Mouse (Mus musculus) forebrain, embryonic 11.5 days (tissue): Measurements from ENCODE around the gene Cwc22. TPM values are rescaled to one million over a fixed set of nuclear protein-coding genes. Genes with fewer than 3 reads are reported as not detected.

Source experiments
- ATAC-seq: fragments of 200-750 bp; cut with Nextera tagmentation; replicated peaks from 2 replicates; pipeline ENCODE4 v1.8.0; 2017; ENCODE audit warnings: moderate TSS enrichment; ENCODE audit not compliant: low FRiP score
- DNase-seq: peaks from one replicate; pipeline ENCODE4 v3.0.0-alpha.2; 2017; ENCODE audit warnings: low spot score
- H3K27ac ChIP-seq: fragments of 300-500 bp; sonication (generic); 2 replicates; pipeline ENCODE4 v1.5.1; 2014; ENCODE audit warnings: low read depth, low read length
- H3K27me3 ChIP-seq: fragments of 300-500 bp; sonication (generic); 2 replicates; pipeline ENCODE4 v1.6.1; 2014; ENCODE audit warnings: mild to moderate bottlenecking, low read length, mixed read lengths; ENCODE audit not compliant: control insufficient read depth, insufficient read depth
- H3K36me3 ChIP-seq: fragments of 300-500 bp; sonication (generic); 2 replicates; pipeline ENCODE4 v1.6.1; 2014; ENCODE audit warnings: mild to moderate bottlenecking, low read length, moderate library complexity, mixed read lengths; ENCODE audit not compliant: control insufficient read depth, insufficient read depth
- H3K4me1 ChIP-seq: fragments of 300-500 bp; sonication (generic); replicated peaks from 2 replicates; pipeline ENCODE4 v1.6.1; 2014; ENCODE audit warnings: low read length, mixed read lengths; ENCODE audit not compliant: control insufficient read depth, insufficient read depth
- H3K4me2 ChIP-seq: fragments of 300-500 bp; sonication (generic); 2 replicates; pipeline ENCODE4 v1.6.1; 2014; ENCODE audit warnings: low read depth, mild to moderate bottlenecking, low read length, moderate library complexity, mixed read lengths; ENCODE audit not compliant: severe bottlenecking
- H3K4me3 ChIP-seq: fragments of 300-500 bp; sonication (generic); 2 replicates; pipeline ENCODE4 v1.5.1; 2014; ENCODE audit warnings: low read depth, low read length
- H3K9ac ChIP-seq: fragments of 300-500 bp; sonication (generic); 2 replicates; pipeline ENCODE4 v1.6.1; 2014; ENCODE audit warnings: low read length
- H3K9me3 ChIP-seq: fragments of 300-500 bp; sonication (generic); 2 replicates; pipeline ENCODE4 v1.6.1; 2016; ENCODE audit warnings: low read length, mixed read lengths; ENCODE audit not compliant: control insufficient read depth
- WGBS: fragments of 180-500 bp; shearing (Covaris S2); extraction: QIAGEN DNeasy Blood & Tissue Kit; methylation state at CpG from one replicate; pipeline ENCODE4 v1.1.7; 2014; 5-methylcytosine and 5-hydroxymethylcytosine counted together
- polyA plus RNA-seq: library from polyadenylated mRNA; unstranded; fragments of >200 nt; fragmentation: Nextera tagmentation; extraction: Ambion mirVana; gene quantifications from 2 replicates; pipeline ENCODE4 v1.2.1, GENCODE M21; 2014

Cwc22 gene
- polyA plus RNA-seq, 1 experiment from 2014 or later, result 37.4 TPM

- 89% methylated on average over 8 of the region's 8 CpGs for WGBS
- H3K27ac ChIP-seq, result no peak overlapping the region
- no peak for ATAC-seq
Measured at GRCm38 (mm10) chr2:77916586-77917359, 29.4 kb downstream of the Cwc22 start.

GRCm38 (mm10) chr2:77915187-77915586 lies 31.0 kb downstream of the Cwc22 start:
- H3K4me2 ChIP-seq, result no peak overlapping the region
- H3K4me1 ChIP-seq, result no peaks in the 10 kb centered on the region
- H3K4me3 ChIP-seq, result no peak overlapping the region
- no peaks in the 10 kb centered on the region for H3K27me3 ChIP-seq
- no peak for DNase-seq
- H3K9me3 ChIP-seq, result no peaks in the 10 kb centered on the region
- no peak overlapping the region for H3K9ac ChIP-seq
- WGBS, result 95% methylated on average over 8 of the region's 8 CpGs
- ATAC-seq, result no peak
- H3K27ac ChIP-seq, result no peak overlapping the region
- no peaks in the 10 kb centered on the region; the same call in 1 of the 2 replicates for H3K36me3 ChIP-seq

More at GRCm38 (mm10) chr2:77916586-77917359, 29.4 kb downstream of the Cwc22 start:
- Histone ChIP-seq H3K36me3 (peaks cover 4% of the 10 kb centered on the region; the same call in 1 of the 2 replicates), H3K27me3 (no peaks in the 10 kb centered on the region), H3K4me3 (no peak overlapping the region), H3K4me2 (no peak overlapping the region), H3K9ac (no peak overlapping the region), H3K9me3 (no peaks in the 10 kb centered on the region), H3K4me1 (no peaks in the 10 kb centered on the region)
- no peak for DNase-seq

GRCm38 (mm10) chr2:77913628-77914027 lies 32.5 kb downstream of the Cwc22 start:
- no peaks in the 10 kb centered on the region; the same call in 1 of the 2 replicates for H3K36me3 ChIP-seq
- DNase-seq (no peak), ATAC-seq (no peak)
- no peak overlapping the region for H3K4me3 ChIP-seq
- no peak overlapping the region for H3K9ac ChIP-seq
- H3K9me3 ChIP-seq, result no peaks in the 10 kb centered on the region
- WGBS, result 71% methylated on average over 2 of the region's 2 CpGs
- no peak overlapping the region for H3K27ac ChIP-seq
- no peaks in the 10 kb centered on the region for H3K27me3 ChIP-seq
- no peak overlapping the region for H3K4me2 ChIP-seq
- H3K4me1 ChIP-seq, result no peaks in the 10 kb centered on the region

- WGBS, result 94% methylated on average over 4 of the region's 4 CpGs
- no peak overlapping the region for H3K27ac ChIP-seq
- no peaks in the 10 kb centered on the region for H3K27me3 ChIP-seq
- no peak overlapping the region for H3K4me3 ChIP-seq
- H3K9ac ChIP-seq, result no peak overlapping the region
- ATAC-seq, result no peak
- no peaks in the 10 kb centered on the region; the same call in 1 of the 2 replicates for H3K36me3 ChIP-seq
- no peak for DNase-seq
- no peaks in the 10 kb centered on the region for H3K4me1 ChIP-seq
- H3K4me2 ChIP-seq, result no peak overlapping the region
- H3K9me3 ChIP-seq, result no peaks in the 10 kb centered on the region
Measured at GRCm38 (mm10) chr2:77912197-77912596, 34.0 kb downstream of the Cwc22 start.

GRCm38 (mm10) chr2:77911452-77911851 lies 34.7 kb downstream of the Cwc22 start:
- Histone ChIP-seq H3K27me3 (no peaks in the 10 kb centered on the region), H3K9me3 (no peaks in the 10 kb centered on the region), H3K36me3 (no peaks in the 10 kb centered on the region; the same call in 1 of the 2 replicates), H3K4me2 (no peak overlapping the region), H3K9ac (no peak overlapping the region), H3K4me3 (no peak overlapping the region), H3K27ac (no peak overlapping the region), H3K4me1 (no peaks in the 10 kb centered on the region)
- no peak for DNase-seq
- WGBS, result 89% methylated on average over 2 of the region's 2 CpGs
- no peak for ATAC-seq

GRCm38 (mm10) chr2:77910216-77910615 lies 36.0 kb downstream of the Cwc22 start:
- no peak for ATAC-seq
- Histone ChIP-seq H3K4me2 (no peak overlapping the region), H3K4me3 (no peak overlapping the region), H3K27me3 (no peaks in the 10 kb centered on the region), H3K9me3 (no peaks in the 10 kb centered on the region), H3K36me3 (no peaks in the 10 kb centered on the region; the same call in 1 of the 2 replicates), H3K9ac (no peak overlapping the region), H3K27ac (no peak overlapping the region), H3K4me1 (no peaks in the 10 kb centered on the region)
- DNase-seq, result no peak
- 71% methylated on average over 3 of the region's 3 CpGs for WGBS

GRCm38 (mm10) chr2:77907164-77907563 lies 39.0 kb downstream of the Cwc22 start:
- 94% methylated on average over 3 of the region's 3 CpGs for WGBS
- Histone ChIP-seq H3K36me3 (peaks cover 9% of the 10 kb centered on the region; the same call in 1 of the 2 replicates), H3K4me1 (no peaks in the 10 kb centered on the region), H3K27ac (no peak overlapping the region), H3K4me2 (no peak overlapping the region), H3K4me3 (no peak overlapping the region), H3K9me3 (no peaks in the 10 kb centered on the region), H3K9ac (no peak overlapping the region), H3K27me3 (no peaks in the 10 kb centered on the region)
- no peak for DNase-seq
- no peak for ATAC-seq

- Histone ChIP-seq H3K27me3 (no peaks in the 10 kb centered on the region), H3K4me2 (no peak overlapping the region), H3K36me3 (peaks cover 9% of the 10 kb centered on the region; the same call in 1 of the 2 replicates), H3K9me3 (no peaks in the 10 kb centered on the region), H3K4me1 (no peaks in the 10 kb centered on the region), H3K4me3 (no peak overlapping the region), H3K9ac (no peak overlapping the region), H3K27ac (no peak overlapping the region)
- WGBS, result 90% methylated on average over 7 of the region's 7 CpGs
- ATAC-seq (no peak), DNase-seq (no peak)
Measured at GRCm38 (mm10) chr2:77905023-77905422, 41.2 kb downstream of the Cwc22 start.

GRCm38 (mm10) chr2:77904495-77904894 lies 41.7 kb downstream of the Cwc22 start:
- Histone ChIP-seq H3K36me3 (peaks cover 9% of the 10 kb centered on the region; the same call in 1 of the 2 replicates), H3K4me1 (no peaks in the 10 kb centered on the region), H3K9ac (no peak overlapping the region), H3K4me2 (no peak overlapping the region), H3K27ac (no peak overlapping the region), H3K9me3 (no peaks in the 10 kb centered on the region), H3K27me3 (no peaks in the 10 kb centered on the region), H3K4me3 (no peak overlapping the region)
- WGBS, result 97% methylated on average over 10 of the region's 10 CpGs
- no peak for ATAC-seq
- DNase-seq, result no peak
